ENCODE assay signal across 11 mouse cellular contexts in genomic region chr1:107708601-107709000, GRCm38 (mm10).
"Had no signal": no experiment of that assay in that cellular context is flagged by ENCODE, and none has a peak within 500 bp of the region (broad histone marks: within the 10 kb centered on the region; RNA-seq: fewer than 3 reads in every experiment).

No protein-coding gene starts in this region.

- ATAC-seq: intestine, embryonic 16.5 days; midbrain, embryonic 13.5 days; midbrain, embryonic 16.5 days had no signal

- DNase-seq: layer of hippocampus, postnatal 36 days; lung, adult 18-20 months; lung, postnatal 10 days; lung, postnatal 36 days; retina, postnatal 1 day; right cerebral cortex, postnatal 25 days; spleen, adult 18-20 months; thymus, postnatal 36 days had no signal
